9 mouse cellular contexts compared by ENCODE assay signal in genomic region chr11:76911325-76912054, GRCm38 (mm10). TPM values are rescaled to one million over a fixed set of nuclear protein-coding genes. Genes with fewer than 3 reads are reported as not detected.
DNase-seq lines count a peak whose midpoint lies in the region; ATAC-seq and TF ChIP-seq lines count a peak whose summit lies in the region.
"Had no signal": no experiment of that assay in that cellular context is flagged by ENCODE, and none has a peak within 500 bp of the region (broad histone marks: within the 10 kb centered on the region; RNA-seq: fewer than 3 reads in every experiment).

No protein-coding gene starts in this region.

- no peaks in the 10 kb centered on the region for H3K27me3 ChIP-seq in midbrain, postnatal 0 days (ENCODE audit: insufficient read depth, low read length)
- H3K27me3 ChIP-seq in midbrain, embryonic 13.5 days, result no peaks in the 10 kb centered on the region
- H3K27me3 ChIP-seq: midbrain, embryonic 12.5 days had no signal

- no peak for DNase-seq in frontal cortex, postnatal 25 days (ENCODE audit: low spot score in 2 of 2)
- peak; percentile 65 for DNase-seq in midbrain, postnatal 0 days (ENCODE audit: low spot score)
- peak; percentile 59 for DNase-seq in kidney, postnatal 10 days
- no peak for DNase-seq in adrenal gland, postnatal 14 days
- no peak for DNase-seq in thymus, postnatal 0 days (ENCODE audit: low spot score)

- H3K4me2 ChIP-seq in midbrain, postnatal 0 days (ENCODE audit: low read depth, low read length, poor library complexity, severe bottlenecking), result no peak overlapping the region
- no peak overlapping the region for H3K4me2 ChIP-seq in midbrain, embryonic 13.5 days (replicated peaks)
- H3K4me2 ChIP-seq: midbrain, embryonic 12.5 days had no signal

- no peaks in the 10 kb centered on the region for H3K9me3 ChIP-seq in midbrain, postnatal 0 days (ENCODE audit: low read length)
- H3K9me3 ChIP-seq in midbrain, embryonic 13.5 days, result no peaks in the 10 kb centered on the region
- H3K9me3 ChIP-seq: midbrain, embryonic 12.5 days had no signal

- no peaks in the 10 kb centered on the region for H3K4me1 ChIP-seq in midbrain, postnatal 0 days (ENCODE audit: insufficient read depth, low read length)
- no peaks in the 10 kb centered on the region for H3K4me1 ChIP-seq in midbrain, embryonic 13.5 days (replicated peaks)
- peaks cover 13% of the 10 kb centered on the region for H3K4me1 ChIP-seq in olfactory bulb, adult 2 months (ENCODE audit: control insufficient read depth, insufficient read depth, low read length)

- no peak overlapping the region for H3K9ac ChIP-seq in midbrain, postnatal 0 days (replicated peaks; ENCODE audit: low read length, poor library complexity, severe bottlenecking)
- H3K9ac ChIP-seq in midbrain, embryonic 13.5 days (replicated peaks), result no peak overlapping the region
- H3K9ac ChIP-seq: midbrain, embryonic 12.5 days had no signal

- H3K4me3 ChIP-seq in midbrain, postnatal 0 days (ENCODE audit: low read depth, low read length), result no peak overlapping the region
- no peak overlapping the region for H3K4me3 ChIP-seq in midbrain, embryonic 13.5 days (replicated peaks)
- no peak overlapping the region for H3K4me3 ChIP-seq in olfactory bulb, adult 2 months (ENCODE audit: insufficient read depth, low read depth, low read length)
- H3K4me3 ChIP-seq: midbrain, embryonic 12.5 days had no signal

- TF ChIP-seq POLR2A in olfactory bulb, adult 2 months (IDR thresholded peaks at IDR 0.05; ENCODE audit: insufficient read depth, low read depth, low read length), result no peak

- peak; percentile 67 for ATAC-seq in frontal cortex, adult (ENCODE audit: low TSS enrichment)
- no peak; the same call in 1 of the 2 replicates for ATAC-seq in midbrain, postnatal 0 days (ENCODE audit: low FRiP score)
- no peak for ATAC-seq in midbrain, embryonic 13.5 days

- no peak for TF ChIP-seq CTCF in midbrain, postnatal 0 days (IDR thresholded peaks at IDR 0.05)
- TF ChIP-seq CTCF in olfactory bulb, adult 2 months (IDR thresholded peaks at IDR 0.05; ENCODE audit: insufficient read depth, low read depth, low read length), result no peak

- H3K36me3 ChIP-seq in midbrain, postnatal 0 days (ENCODE audit: insufficient read depth, low read length), result no peaks in the 10 kb centered on the region
- no peaks in the 10 kb centered on the region for H3K36me3 ChIP-seq in midbrain, embryonic 13.5 days
- H3K36me3 ChIP-seq: midbrain, embryonic 12.5 days had no signal

- WGBS in midbrain, postnatal 0 days, result 29% methylated on average over 3 of the region's 3 CpGs
- 34% methylated on average over 3 of the region's 3 CpGs for WGBS in midbrain, embryonic 13.5 days
- WGBS in olfactory bulb, adult 2 months, result 12% methylated on average over 3 of the region's 3 CpGs

- H3K27ac ChIP-seq in midbrain, postnatal 0 days (ENCODE audit: low read depth, low read length), result no peak overlapping the region
- no peak overlapping the region for H3K27ac ChIP-seq in midbrain, embryonic 13.5 days
- peak overlapping the region; percentile 90 for H3K27ac ChIP-seq in olfactory bulb, adult 2 months (ENCODE audit: insufficient read depth, low read depth, low read length)
- H3K27ac ChIP-seq: midbrain, embryonic 12.5 days had no signal

RNA-seq across cellular contexts. Expression of gene Tmigd1, which starts 9.5 kb away (rescaled TPM):
- total RNA-seq in midbrain, postnatal 0 days (2014; rRNA removed), result not detected in 2 replicates
- 0.18 TPM in 1 of 2 replicates, not detected in the other for polyA plus RNA-seq in midbrain, postnatal 0 days (2015; fragmentation: Nextera tagmentation; extraction: Ambion mirVana)
- polyA plus RNA-seq in midbrain, embryonic 13.5 days (2015; fragmentation: Nextera tagmentation; extraction: Ambion mirVana), result not detected in 2 replicates
- not detected in 2 replicates for polyA plus RNA-seq in olfactory bulb, adult 2 months (2012; ENCODE audit: insufficient read depth, insufficient read length, low replicate concordance, missing spikeins)
- total RNA-seq in adrenal gland, postnatal 14 days (2021), result 0.78 and 1.3 TPM in 2 replicates
- polyA plus RNA-seq in thymus, postnatal 0 days (2015; fragmentation: Nextera tagmentation; extraction: Ambion mirVana), result 1.3 and 1.8 TPM in 2 replicates
- polyA plus RNA-seq: midbrain, embryonic 12.5 days had no signal

RNA-seq across cellular contexts. Expression of gene Blmh, which starts 13.1 kb away (rescaled TPM):
- 88.5 and 90.8 TPM in 2 replicates for total RNA-seq in midbrain, postnatal 0 days (2014; rRNA removed)
- 116 and 127 TPM in 2 replicates for polyA plus RNA-seq in midbrain, postnatal 0 days (2015; fragmentation: Nextera tagmentation; extraction: Ambion mirVana)
- polyA plus RNA-seq in midbrain, embryonic 13.5 days (2015; fragmentation: Nextera tagmentation; extraction: Ambion mirVana), result 163 and 172 TPM in 2 replicates
- polyA plus RNA-seq in olfactory bulb, adult 2 months (2012; ENCODE audit: insufficient read depth, insufficient read length, low replicate concordance, missing spikeins), result 159 TPM in 1 of 2 replicates, not detected in the other
- 54.2 and 56.1 TPM in 2 replicates for total RNA-seq in adrenal gland, postnatal 14 days (2021)
- polyA plus RNA-seq in thymus, postnatal 0 days (2015; fragmentation: Nextera tagmentation; extraction: Ambion mirVana), result 106 and 114 TPM in 2 replicates

Comparison
In these comparisons a context has a peak if more than half of its experiments do, and no peak if none do; other contexts are left out.
1. DNase-seq: peak in midbrain, postnatal 0 days (single experiment) and kidney, postnatal 10 days (single experiment); none in frontal cortex, postnatal 25 days (0 of 2), adrenal gland, postnatal 14 days (single experiment) and thymus, postnatal 0 days (single experiment).